Mouse (Mus musculus) lung, postnatal 0 days (tissue): ENCODE measurements at regions not wholly inside any gene's neighbourhood (a gene's known extent, or its start where the extent isn't known, plus 50 kb on each side); places are given as distances from the start of the nearest gene placed in this dataset.

ENCODE experiments used
- ATAC-seq: fragments of 200-750 bp; cut with Nextera tagmentation; 2 replicates; pipeline ENCODE4 v1.8.0; 2017; ENCODE audit warnings: moderate library complexity
- DNase-seq: peaks from one replicate; pipeline ENCODE4 v3.0.0-alpha.2; 2016; ENCODE audit warnings: low spot score
- H3K27ac ChIP-seq: fragments of 300-500 bp; sonication (generic); 2 replicates; pipeline ENCODE4 v1.5.1; 2014; ENCODE audit warnings: antibody characterized with exemption, mild to moderate bottlenecking, low read length, mixed read lengths
- H3K27me3 ChIP-seq: fragments of 300-500 bp; sonication (generic); replicated peaks from 2 replicates; pipeline ENCODE4 v1.6.1; 2014; ENCODE audit warnings: low read length, mixed read lengths; ENCODE audit not compliant: insufficient read depth
- H3K36me3 ChIP-seq: fragments of 300-500 bp; sonication (generic); 2 replicates; pipeline ENCODE4 v1.6.1; 2014; ENCODE audit warnings: low read length, mixed read lengths; ENCODE audit not compliant: insufficient read depth
- H3K4me1 ChIP-seq: fragments of 300-500 bp; sonication (generic); 2 replicates; pipeline ENCODE4 v1.6.1; 2014; ENCODE audit warnings: antibody characterized with exemption, low read depth, low read length, mixed read lengths; ENCODE audit not compliant: insufficient read depth
- H3K4me2 ChIP-seq: fragments of 300-500 bp; sonication (generic); replicated peaks from 2 replicates; pipeline ENCODE4 v1.6.1; 2014; ENCODE audit warnings: low read depth, mild to moderate bottlenecking, low read length, moderate library complexity, mixed read lengths
- H3K4me3 ChIP-seq: fragments of 300-500 bp; sonication (generic); 2 replicates; pipeline ENCODE4 v1.5.1; 2014; ENCODE audit warnings: low read depth, low read length
- H3K9ac ChIP-seq: fragments of 300-500 bp; sonication (generic); replicated peaks from 2 replicates; pipeline ENCODE4 v1.6.1; 2014; ENCODE audit warnings: low read depth, mild to moderate bottlenecking
- H3K9me3 ChIP-seq: fragments of 300-500 bp; sonication (generic); 2 replicates; pipeline ENCODE4 v1.6.1; 2016; ENCODE audit warnings: low read length, mixed read lengths
- CTCF ChIP-seq: IDR thresholded peaks from 2 replicates; pipeline ENCODE4 v1.5.1; 2016; ENCODE audit warnings: antibody characterized with exemption, mild to moderate bottlenecking
- EP300 ChIP-seq: IDR thresholded peaks from 2 replicates; pipeline ENCODE4 v1.6.1; 2016; ENCODE audit warnings: antibody characterized with exemption, mild to moderate bottlenecking, control low read depth
- WGBS: fragments of 180-500 bp; shearing (Covaris S2); extraction: QIAGEN DNeasy Blood & Tissue Kit; methylation state at CpG from one replicate; pipeline ENCODE4 v1.1.7; 2014; 5-methylcytosine and 5-hydroxymethylcytosine counted together

DNA sequence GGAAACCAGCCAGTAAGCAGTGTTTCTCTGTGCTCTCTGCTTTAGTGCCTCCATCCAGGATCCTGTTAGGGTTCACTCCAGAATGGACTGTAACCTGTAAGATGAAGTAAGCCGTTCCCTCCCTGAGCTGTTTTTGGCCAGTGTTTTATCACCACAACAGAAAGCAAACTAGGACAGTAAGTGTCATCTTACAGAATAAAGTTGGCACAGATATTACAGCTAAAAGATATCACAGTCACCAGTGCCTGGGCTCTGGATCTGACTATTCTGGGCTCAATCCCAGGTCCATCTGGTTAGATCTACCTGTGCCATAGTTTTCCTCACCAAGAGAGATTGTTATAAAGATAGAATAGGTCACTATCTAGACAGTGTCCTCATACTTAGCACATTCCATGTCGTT is 92.9 kb upstream of the Paqr3 start:
- Histone ChIP-seq H3K4me2 (no peak overlapping the region), H3K9ac (no peak overlapping the region), H3K27ac (no peak overlapping the region), H3K4me3 (no peak overlapping the region), H3K36me3 (no peaks in the 10 kb centered on the region), H3K4me1 (no peaks in the 10 kb centered on the region), H3K9me3 (no peaks in the 10 kb centered on the region), H3K27me3 (no peaks in the 10 kb centered on the region)
- ATAC-seq (no peak), DNase-seq (no peak)
- WGBS: 69% methylated on average over 2 of the region's 2 CpGs
- no peak for TF ChIP-seq EP300
- TF ChIP-seq CTCF: no peak

DNA sequence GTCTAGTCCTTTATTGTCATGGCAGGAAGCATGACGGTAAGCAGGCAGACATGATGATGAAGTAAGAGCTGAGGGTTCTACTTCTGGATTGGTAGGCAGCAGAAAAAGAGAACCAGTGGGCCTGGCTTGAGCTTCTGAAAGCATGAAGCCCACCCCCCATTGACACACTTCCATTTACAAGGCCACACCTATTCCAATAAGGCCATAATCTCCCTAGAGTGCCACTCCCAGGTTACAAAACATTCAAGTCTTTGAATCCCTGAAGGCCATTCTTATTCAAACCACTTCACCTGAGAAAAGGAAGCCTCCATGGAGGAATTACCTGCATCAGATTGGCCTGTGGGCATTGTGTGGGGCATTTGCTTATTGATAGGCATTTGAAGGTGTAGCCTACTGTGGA is 92.2 kb upstream of the Paqr3 start:
- H3K4me3 ChIP-seq: no peak overlapping the region
- WGBS: 83% methylated on average over 1 of the region's 1 CpGs
- H3K9ac ChIP-seq: no peak overlapping the region
- H3K9me3 ChIP-seq: no peaks in the 10 kb centered on the region
- ATAC-seq: no peak
- H3K27me3 ChIP-seq: no peaks in the 10 kb centered on the region
- H3K36me3 ChIP-seq: no peaks in the 10 kb centered on the region
- no peak overlapping the region for H3K27ac ChIP-seq
- no peak for DNase-seq
- no peaks in the 10 kb centered on the region for H3K4me1 ChIP-seq
- no peak overlapping the region for H3K4me2 ChIP-seq
- no peak for TF ChIP-seq CTCF

DNA sequence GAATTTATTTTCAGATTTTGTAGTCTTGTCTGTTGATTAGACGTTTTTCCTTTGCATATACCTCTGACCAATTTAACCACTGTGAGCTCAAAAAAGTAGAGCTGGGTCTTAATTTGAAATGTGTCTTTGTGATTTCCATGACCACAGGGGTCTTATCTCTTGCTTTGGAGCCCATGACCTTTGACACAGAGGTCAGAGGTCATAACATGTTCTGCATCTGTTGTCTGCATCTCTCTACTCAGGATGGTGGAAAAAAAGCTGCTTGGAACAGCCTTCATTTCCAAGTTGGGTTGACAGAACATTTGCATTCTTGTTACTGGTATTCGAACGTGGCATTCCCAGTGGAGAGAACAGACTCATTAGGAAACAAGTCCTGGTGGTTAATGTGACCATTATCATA is 91.2 kb upstream of the Paqr3 start:
- Histone ChIP-seq H3K36me3 (no peaks in the 10 kb centered on the region), H3K9me3 (no peaks in the 10 kb centered on the region), H3K9ac (no peak overlapping the region), H3K27ac (no peak overlapping the region), H3K4me1 (no peaks in the 10 kb centered on the region), H3K4me2 (no peak overlapping the region), H3K4me3 (no peak overlapping the region), H3K27me3 (no peaks in the 10 kb centered on the region)
- WGBS: 79% methylated on average over 3 of the region's 3 CpGs
- no peak for DNase-seq
- no peak for TF ChIP-seq EP300
- ATAC-seq: no peak

DNA sequence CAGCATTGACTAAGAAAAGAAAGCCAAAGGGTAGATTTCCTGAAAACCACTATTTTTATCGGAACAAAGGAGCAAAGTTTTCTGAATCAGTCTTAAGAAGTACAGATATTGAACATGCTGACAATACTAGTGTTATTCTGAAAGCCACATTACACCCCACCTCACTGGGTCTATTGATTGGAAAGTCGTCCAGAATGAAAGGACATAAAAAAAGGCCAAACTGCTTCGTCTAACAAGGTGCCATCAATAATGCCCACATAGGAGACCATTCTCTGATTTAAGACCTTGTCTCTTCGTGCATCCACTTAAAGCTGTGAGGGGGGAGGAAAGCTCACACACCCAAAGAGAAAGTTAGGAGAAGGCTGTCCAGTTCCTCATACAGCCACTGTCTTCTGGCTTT is 89.3 kb upstream of the Paqr3 start:
- TF ChIP-seq EP300: no peak
- no peak for TF ChIP-seq CTCF
- no peaks in the 10 kb centered on the region for H3K27me3 ChIP-seq
- H3K9ac ChIP-seq: no peak overlapping the region
- H3K4me3 ChIP-seq: no peak overlapping the region
- 77% methylated on average over 4 of the region's 4 CpGs for WGBS
- H3K4me1 ChIP-seq: no peaks in the 10 kb centered on the region
- no peaks in the 10 kb centered on the region for H3K9me3 ChIP-seq
- no peak for DNase-seq
- H3K36me3 ChIP-seq: no peaks in the 10 kb centered on the region
- no peak overlapping the region for H3K4me2 ChIP-seq
- H3K27ac ChIP-seq: no peak overlapping the region
- ATAC-seq: no peak

DNA sequence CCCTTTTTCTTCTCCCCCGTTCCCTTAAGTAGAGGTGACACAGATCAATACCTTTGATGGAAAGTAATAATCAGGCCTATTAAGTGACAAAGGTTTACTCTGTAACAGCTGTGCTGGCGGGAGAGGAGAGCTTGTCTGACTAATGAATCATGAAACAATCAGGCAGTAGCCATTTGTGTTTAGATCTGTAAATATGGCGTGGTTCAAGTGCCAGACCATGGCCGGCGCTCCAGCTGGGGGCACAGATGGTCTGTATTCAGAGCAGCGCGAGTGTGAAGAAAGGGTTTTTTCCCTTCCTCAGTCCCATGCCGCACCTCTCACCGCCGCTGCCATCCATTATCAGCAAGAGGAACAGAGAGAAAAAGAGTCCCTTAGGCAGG is 83.9 kb upstream of the Paqr3 start:
- no peaks in the 10 kb centered on the region for H3K4me1 ChIP-seq
- H3K27me3 ChIP-seq: no peaks in the 10 kb centered on the region
- H3K9ac ChIP-seq: no peak overlapping the region
- no peak overlapping the region for H3K27ac ChIP-seq
- no peak for DNase-seq
- WGBS: 61% methylated on average over 10 of the region's 10 CpGs
- H3K36me3 ChIP-seq: no peaks in the 10 kb centered on the region
- ATAC-seq: no peak
- H3K9me3 ChIP-seq: no peaks in the 10 kb centered on the region
- H3K4me2 ChIP-seq: no peak overlapping the region
- no peak for TF ChIP-seq CTCF
- no peak for TF ChIP-seq EP300
- no peak overlapping the region for H3K4me3 ChIP-seq

DNA sequence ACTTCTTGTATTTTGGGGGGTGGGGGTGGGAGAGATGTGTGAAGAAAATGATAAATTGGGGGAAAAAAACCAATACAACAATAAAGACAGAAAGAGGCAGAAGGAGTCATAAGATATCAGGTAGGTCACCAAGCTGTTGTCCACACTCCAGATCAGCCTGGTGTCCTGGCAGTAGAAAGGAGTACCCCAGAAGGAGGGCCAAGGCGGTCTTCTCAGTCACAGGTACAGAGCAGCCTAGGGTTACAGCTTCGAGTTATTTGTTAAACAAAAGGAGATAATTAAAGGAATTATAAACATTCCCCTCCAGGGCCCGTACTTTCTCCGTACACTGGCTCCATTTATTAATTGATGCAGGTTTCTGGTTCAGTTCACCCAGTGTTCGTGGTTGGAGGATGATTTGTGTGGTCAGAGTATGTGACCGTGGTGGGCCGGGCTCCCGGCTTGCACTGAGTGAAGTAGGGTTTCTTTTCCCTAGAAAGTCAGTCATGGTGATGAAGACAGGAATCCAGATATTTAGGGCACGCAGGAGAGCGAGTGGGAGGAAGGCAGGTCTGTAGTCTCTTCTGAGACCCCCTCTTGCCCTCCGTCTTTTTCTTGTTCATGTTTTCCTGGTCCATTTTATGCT is 83.4 kb upstream of the Paqr3 start:
- no peaks in the 10 kb centered on the region for H3K9me3 ChIP-seq
- no peaks in the 10 kb centered on the region for H3K27me3 ChIP-seq
- ATAC-seq (no peak), DNase-seq (no peak)
- no peak overlapping the region for H3K4me2 ChIP-seq
- no peak overlapping the region for H3K4me3 ChIP-seq
- H3K27ac ChIP-seq: no peak overlapping the region
- H3K36me3 ChIP-seq: no peaks in the 10 kb centered on the region
- no peak overlapping the region for H3K9ac ChIP-seq
- WGBS: 75% methylated on average over 11 of the region's 11 CpGs
- no peak for TF ChIP-seq EP300
- no peak for TF ChIP-seq CTCF
- H3K4me1 ChIP-seq: no peaks in the 10 kb centered on the region

DNA sequence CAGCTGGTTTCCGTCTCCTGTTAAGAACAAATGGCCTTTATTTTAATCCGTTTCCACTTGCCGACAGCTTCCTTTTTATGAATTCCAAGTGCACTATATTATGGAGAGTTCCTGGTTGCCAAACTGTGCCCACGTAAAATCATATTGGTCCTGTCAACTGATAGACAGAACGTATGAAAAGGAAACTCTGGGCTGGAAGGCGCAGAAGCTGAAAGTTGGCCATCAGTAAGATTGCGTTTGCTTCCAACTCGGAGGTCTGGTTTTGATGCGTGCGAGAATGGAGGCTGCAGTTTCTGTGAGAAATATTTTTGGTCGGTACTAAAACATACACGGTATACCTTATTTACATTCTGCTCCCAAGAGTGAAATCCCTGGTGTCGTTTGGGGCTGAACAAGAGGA is 81.3 kb upstream of the Paqr3 start:
- H3K4me2 ChIP-seq: no peak overlapping the region
- DNase-seq: no peak
- no peak overlapping the region for H3K4me3 ChIP-seq
- H3K9ac ChIP-seq: no peak overlapping the region
- ATAC-seq: no peak
- H3K27me3 ChIP-seq: no peaks in the 10 kb centered on the region
- H3K4me1 ChIP-seq: no peaks in the 10 kb centered on the region
- TF ChIP-seq CTCF (no peak), EP300 (no peak)
- 69% methylated on average over 13 of the region's 13 CpGs for WGBS
- H3K9me3 ChIP-seq: no peaks in the 10 kb centered on the region
- H3K36me3 ChIP-seq: no peaks in the 10 kb centered on the region
- no peak overlapping the region for H3K27ac ChIP-seq
